Mouse (Mus musculus): Measurements from ENCODE around the gene Tex33.

The Tex33 gene

DNA sequence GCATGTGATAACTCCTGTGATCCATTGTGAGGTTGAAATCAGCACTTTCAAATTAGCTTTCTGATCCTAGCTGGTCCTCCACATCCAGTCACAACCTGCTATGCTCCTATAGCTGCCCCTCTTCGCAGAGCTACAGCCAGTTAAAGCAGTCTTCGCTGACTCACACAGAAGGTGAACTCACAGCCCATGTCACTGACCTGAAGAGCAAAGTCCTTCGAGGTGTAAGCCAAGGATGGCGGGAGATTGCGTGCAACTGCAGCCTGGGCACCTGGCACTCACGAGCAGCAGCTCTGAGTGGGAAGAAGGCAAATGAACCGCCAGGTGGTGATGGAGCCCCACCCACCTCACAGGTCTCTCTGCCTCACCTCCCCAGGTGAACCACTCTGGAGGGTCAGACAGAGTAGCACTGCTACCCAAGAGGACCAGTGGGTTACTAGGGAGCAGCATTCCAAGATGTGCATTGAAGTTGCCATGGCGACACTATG is at the start of gene Tex33:
Tex33 (minus strand) TSS at position 435 of the 485 bp plus-strand sequence.
- DNase-seq (ENCODE audit: low read depth in 1 of 2, low spot score in 2 of 2), result no peak

GRCm38 (mm10) chr15:78443857-78444256 is 48.1 kb upstream of the Tex33 start:
- DNase-seq (ENCODE audit: low read depth in 1 of 2, low spot score in 2 of 2), result no peak

DNA sequence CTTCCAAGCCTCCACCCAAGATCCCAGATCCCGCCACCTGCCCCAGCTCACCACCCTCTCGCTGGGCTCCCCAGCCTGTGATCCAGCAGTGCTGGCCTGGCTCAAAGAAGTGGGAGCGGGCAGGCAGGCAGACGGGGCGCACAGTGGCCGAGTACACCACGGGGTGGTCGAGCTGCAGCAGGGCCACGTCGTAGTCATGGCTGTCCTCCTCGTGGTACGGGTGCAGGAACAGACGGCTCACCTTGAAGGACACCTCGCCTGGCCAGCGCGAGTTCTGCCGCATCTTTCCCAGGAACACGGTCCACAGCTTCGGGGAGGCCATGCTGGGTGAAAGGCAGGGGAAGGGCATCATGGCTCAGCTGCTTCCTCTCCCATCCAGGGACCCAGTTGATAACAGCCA is 46.5 kb upstream of the Tex33 start:
- DNase-seq (ENCODE audit: low read depth in 1 of 2, low spot score in 2 of 2), result no peak

DNA sequence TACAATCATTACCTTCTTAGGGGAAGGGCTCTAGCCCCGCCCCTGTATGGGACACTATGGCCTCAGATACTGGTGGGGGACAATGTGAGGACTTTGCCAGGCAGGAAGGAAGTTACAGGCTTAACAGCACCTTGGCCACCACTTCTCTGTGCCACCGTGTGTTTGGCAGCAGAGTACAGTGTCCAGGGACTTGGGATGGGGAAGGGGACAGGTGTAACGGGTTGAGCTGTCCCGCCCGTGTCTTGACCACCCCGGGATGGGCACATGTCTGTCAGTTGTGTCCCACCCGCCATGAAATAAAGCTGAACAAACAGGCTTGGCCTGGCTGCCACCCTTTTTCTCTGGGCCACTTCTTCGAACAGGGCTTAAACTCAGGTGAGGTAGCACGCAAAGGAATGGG is 43.3 kb upstream of the Tex33 start:
- no peak for DNase-seq (ENCODE audit: low read depth in 1 of 2, low spot score in 2 of 2)

- no peak for DNase-seq (ENCODE audit: low read depth in 1 of 2, low spot score in 2 of 2)
Observed at GRCm38 (mm10) chr15:78438505-78438904, 42.8 kb upstream of the Tex33 start.

- DNase-seq (ENCODE audit: low read depth in 1 of 2, low spot score in 2 of 2), result no peak
Observed at GRCm38 (mm10) chr15:78438018-78438394, 42.3 kb upstream of the Tex33 start.

- DNase-seq (ENCODE audit: low read depth in 1 of 2, low spot score in 2 of 2), result no peak
Observed at GRCm38 (mm10) chr15:78437237-78438017, 41.7 kb upstream of the Tex33 start.

DNA sequence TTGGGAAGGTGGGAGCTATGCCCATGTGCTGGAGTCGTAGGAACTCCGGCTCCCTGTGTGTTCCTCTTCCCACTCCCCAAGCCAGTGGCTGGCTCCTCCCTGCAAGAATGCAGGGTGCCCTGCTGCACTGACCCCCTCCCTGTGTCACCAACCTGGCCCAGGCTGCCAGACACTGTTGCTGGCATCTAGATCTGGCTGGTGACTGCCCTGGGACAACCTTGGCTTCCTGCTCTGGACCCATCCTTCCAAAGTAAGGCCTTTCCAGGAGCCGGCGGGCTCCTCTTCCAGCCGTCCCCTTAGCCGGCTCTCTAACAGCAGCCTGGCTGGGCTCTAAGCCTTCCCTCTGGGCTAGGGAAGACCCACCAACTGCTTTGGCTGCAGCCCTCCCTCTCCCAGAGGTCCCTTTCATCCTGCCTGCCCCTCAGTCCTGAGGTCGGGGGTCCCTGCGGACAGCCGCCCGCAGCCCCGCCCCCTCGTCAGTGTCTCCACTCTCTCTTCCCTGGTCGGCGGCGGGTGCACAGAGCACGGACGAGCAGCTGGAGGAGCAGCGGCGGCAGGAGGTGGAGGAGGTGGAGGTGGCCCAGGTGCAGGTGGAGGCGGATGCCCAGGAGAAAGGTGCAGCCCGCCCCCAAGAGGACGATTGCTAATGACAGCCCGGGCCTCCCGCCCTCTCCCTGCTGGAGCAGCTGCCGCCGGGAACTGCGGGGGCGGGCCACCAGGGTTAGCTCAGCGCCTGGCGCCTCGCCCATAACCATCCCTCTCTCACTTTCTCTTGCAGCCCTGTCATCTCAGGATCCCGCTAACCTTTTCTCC is 40.9 kb upstream of the Tex33 start:
- DNase-seq (ENCODE audit: low read depth in 1 of 2, low spot score in 2 of 2), result no peak

DNA sequence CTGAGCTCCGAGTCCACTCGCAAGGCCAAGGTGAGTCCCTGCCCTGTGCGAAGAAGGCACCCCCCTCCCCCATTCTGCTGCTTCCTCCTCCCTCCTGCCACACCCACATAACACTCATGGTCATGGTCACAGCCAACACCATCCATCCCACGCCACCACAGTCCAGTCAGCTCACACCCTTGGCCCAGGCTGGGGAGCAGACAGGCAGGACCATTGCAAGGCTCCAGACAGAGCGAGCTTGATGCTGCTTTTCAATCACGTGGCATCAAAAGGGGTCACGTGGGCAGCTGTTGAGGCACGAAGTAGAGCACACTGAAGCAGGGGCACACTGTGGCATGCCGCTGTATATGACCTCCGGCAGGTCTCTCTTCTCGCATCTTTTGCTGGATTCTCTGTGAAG is 40.0 kb upstream of the Tex33 start:
- DNase-seq (ENCODE audit: low read depth in 1 of 2, low spot score in 2 of 2), result no peak

DNA sequence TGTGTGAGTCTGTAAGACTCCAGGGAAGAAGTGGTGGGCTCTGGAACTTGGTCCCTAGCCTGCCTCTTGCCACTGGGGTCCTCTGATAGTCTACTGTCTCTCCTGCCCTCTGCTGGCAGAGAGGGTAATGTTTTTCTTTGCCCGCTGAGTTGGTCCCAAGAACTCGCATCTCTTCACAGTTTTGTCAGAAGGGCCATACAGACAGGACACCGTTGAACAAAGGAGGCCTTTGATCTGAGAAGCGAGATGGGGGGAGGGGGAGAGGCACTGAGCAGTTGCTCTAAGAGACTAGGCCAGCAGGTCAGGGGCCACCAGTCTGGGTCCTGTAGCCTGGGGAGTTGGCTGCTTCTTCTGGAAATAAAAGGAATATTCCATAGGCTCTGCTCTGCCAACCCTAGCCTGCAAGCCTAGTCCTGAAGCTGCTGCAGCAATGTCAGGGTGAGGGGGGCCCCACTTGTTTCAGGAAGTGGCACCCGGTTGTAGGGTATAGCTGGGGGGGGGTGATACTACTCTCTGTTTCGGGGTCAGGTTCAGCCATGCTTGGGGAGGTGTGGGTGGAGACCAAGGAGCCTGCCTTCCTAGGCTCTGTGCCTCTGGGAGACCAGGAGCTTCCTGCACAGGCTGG is 39.3 kb upstream of the Tex33 start:
- no peak for DNase-seq (ENCODE audit: low read depth in 1 of 2, low spot score in 2 of 2)

DNA sequence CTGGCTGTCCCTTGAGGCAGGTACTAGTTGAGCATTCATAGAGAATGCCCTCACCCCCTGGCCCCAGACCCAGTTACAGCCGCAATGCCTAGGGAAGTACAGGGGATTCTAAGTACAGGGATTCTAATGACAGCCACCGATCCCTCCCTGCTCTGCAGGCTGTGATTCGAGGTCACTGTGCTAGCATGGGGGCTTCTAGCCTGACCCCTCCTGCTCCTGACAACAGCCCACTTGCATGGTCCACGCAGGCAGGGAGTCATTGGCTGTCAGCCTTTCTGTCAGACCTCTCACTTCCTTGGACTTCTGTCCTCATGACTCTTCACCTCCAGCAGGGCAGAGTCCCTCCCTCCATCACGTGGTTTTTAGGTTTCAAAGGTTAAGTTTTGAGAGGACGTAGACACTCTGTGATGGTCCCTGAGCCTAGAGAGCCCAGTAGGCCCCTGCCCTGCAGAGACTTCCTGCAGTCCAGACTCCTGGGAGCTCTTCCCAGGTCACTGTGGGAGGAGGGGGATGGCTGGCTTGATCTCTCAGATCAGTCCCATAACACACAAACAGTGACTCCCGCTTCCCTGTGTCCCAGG is 35.9 kb upstream of the Tex33 start:
- no peak for DNase-seq (ENCODE audit: low read depth in 1 of 2, low spot score in 2 of 2)

DNA sequence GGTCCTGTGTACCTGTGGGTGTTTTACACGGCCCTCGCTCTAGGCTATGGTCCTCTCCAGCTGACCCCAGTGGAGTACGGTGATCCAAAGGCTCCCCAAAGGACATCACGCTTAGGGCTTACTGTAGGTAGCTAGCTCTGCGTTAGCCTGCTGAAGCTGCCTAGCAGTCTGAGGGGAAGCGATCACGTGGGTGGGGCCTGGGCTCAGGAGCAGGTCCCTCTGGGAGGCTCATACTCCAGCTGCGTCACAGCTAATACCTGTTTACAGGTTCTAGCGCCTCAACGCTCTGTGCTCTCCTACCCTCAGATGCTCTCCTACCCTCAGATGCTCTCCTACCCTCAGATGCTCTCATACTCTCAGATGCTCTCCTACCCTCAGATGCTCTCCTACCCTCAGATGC is 35.2 kb upstream of the Tex33 start:
- no peak for DNase-seq (ENCODE audit: low read depth in 1 of 2, low spot score in 2 of 2)

- DNase-seq (ENCODE audit: low read depth in 1 of 2, low spot score in 2 of 2), result no peak
Observed at GRCm38 (mm10) chr15:78429871-78430622, 34.3 kb upstream of the Tex33 start.

- DNase-seq (ENCODE audit: low read depth in 1 of 2, low spot score in 2 of 2), result no peak
Observed at GRCm38 (mm10) chr15:78429139-78429459, 33.4 kb upstream of the Tex33 start.

- no peak for DNase-seq (ENCODE audit: low read depth in 1 of 2, low spot score in 2 of 2)
Observed at GRCm38 (mm10) chr15:78428391-78429138, 32.9 kb upstream of the Tex33 start, which contains the start of gene Kctd17. Gene Kctd17 (plus strand): TSS chr15:78428564.

- no peak for DNase-seq (ENCODE audit: low read depth in 1 of 2, low spot score in 2 of 2)
Observed at GRCm38 (mm10) chr15:78425230-78425629, 29.5 kb upstream of the Tex33 start.

GRCm38 (mm10) chr15:78424507-78424906 is 28.8 kb upstream of the Tex33 start:
- no peak for DNase-seq (ENCODE audit: low read depth in 1 of 2, low spot score in 2 of 2)

- peak in 1 of 2 experiments; percentile 79 for DNase-seq (ENCODE audit: low read depth in 1 of 2, low spot score in 2 of 2)
Observed at GRCm38 (mm10) chr15:78422046-78422956, 26.6 kb upstream of the Tex33 start.

GRCm38 (mm10) chr15:78420395-78420794 is 24.7 kb upstream of the Tex33 start:
- no peak for DNase-seq (ENCODE audit: low read depth in 1 of 2, low spot score in 2 of 2)

All from monocyte, adult 2 months (primary cell).